Mouse (Mus musculus): Measurements from ENCODE around the gene Crybb1. TPM values are rescaled to one million over a fixed set of nuclear protein-coding genes. Genes with fewer than 3 reads are reported as not detected.

Crybb1 gene
- polyA plus RNA-seq, 1 experiment from 2014 or later, result 0.83 TPM

DNA sequence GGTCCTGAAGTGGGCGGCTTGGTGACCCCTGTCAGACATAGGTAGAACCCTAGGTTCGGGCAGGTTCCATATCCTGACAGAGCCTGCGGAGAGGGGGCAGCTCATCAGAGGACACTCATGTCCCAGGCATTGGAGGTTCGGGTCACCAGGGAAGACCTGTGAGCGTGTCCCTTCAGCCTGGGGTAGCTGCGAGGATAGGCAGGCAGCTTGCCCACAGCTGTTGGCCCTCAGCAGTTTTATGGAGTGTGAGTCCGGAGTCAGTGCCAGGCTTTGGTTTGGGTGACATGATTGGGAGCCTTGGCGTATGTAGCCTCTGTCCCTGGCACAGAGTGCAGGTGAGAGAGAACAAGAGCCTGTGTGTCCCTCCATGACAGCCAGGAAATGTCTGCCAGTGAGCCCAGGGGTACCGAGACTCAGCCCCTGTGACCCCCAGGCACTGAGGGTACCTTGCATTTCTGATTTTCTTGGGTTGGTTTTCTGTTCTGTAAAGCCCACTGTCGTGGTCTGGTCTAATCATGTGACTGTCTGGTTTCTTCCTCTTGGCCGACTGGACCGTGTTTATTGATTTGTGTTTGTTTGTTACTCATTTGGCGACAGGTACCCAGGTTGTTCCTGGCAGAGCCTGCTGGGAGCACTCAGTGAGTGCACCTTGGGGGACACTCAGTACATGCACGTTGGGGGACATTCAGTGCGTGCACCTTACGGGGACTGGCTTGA, 34.4 kb downstream of the Crybb1 start:
- no peaks in the 10 kb centered on the region for H3K9me3 ChIP-seq (ENCODE audit: control insufficient read depth, low read length)
- H3K36me3 ChIP-seq (ENCODE audit: control insufficient read depth, insufficient read depth, low read length), result no peaks in the 10 kb centered on the region
- H3K4me3 ChIP-seq (ENCODE audit: low read length), result no peak overlapping the region
- H3K27ac ChIP-seq (ENCODE audit: low read depth, low read length), result no peak overlapping the region
- H3K27me3 ChIP-seq (ENCODE audit: control insufficient read depth, insufficient read depth, low read length), result no peaks in the 10 kb centered on the region
- H3K4me1 ChIP-seq (ENCODE audit: control insufficient read depth, insufficient read depth, low read length), result peaks cover 40% of the 10 kb centered on the region
- ATAC-seq (ENCODE audit: low FRiP score, low TSS enrichment), result no peak; the same call in 1 of the 2 replicates
- 72% methylated on average over 16 of the region's 16 CpGs for WGBS
- H3K4me2 ChIP-seq (replicated peaks; ENCODE audit: low read depth, low read length), result no peak overlapping the region
- H3K9ac ChIP-seq (ENCODE audit: low read depth, low read length), result no peak overlapping the region

DNA sequence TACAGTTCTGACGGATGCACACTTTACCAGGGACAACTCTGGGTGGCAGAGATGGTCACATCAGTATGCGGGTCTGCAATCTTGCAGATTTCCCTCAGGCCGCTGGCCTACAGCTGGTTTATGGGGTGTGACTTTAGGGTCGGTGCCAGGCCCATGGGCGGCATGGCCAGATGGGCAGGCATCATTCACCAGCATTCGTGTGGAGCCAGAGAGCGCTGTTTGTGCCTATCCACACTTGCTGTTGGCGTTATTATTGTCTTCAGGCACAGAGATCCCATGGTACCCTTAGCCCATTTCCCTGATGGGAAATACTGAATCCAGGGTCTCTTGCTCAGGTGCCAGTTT, 34.9 kb downstream of the Crybb1 start:
- H3K9ac ChIP-seq (ENCODE audit: low read depth, low read length), result no peak overlapping the region
- 71% methylated on average over 8 of the region's 8 CpGs for WGBS
- H3K4me3 ChIP-seq (ENCODE audit: low read length), result no peak overlapping the region
- peaks cover 40% of the 10 kb centered on the region for H3K4me1 ChIP-seq (ENCODE audit: control insufficient read depth, insufficient read depth, low read length)
- no peak for ATAC-seq (ENCODE audit: low FRiP score, low TSS enrichment)
- H3K4me2 ChIP-seq (replicated peaks; ENCODE audit: low read depth, low read length), result no peak overlapping the region
- no peaks in the 10 kb centered on the region for H3K36me3 ChIP-seq (ENCODE audit: control insufficient read depth, insufficient read depth, low read length)
- H3K27me3 ChIP-seq (ENCODE audit: control insufficient read depth, insufficient read depth, low read length), result no peaks in the 10 kb centered on the region
- no peak overlapping the region for H3K27ac ChIP-seq (ENCODE audit: low read depth, low read length)
- no peaks in the 10 kb centered on the region for H3K9me3 ChIP-seq (ENCODE audit: control insufficient read depth, low read length)

DNA sequence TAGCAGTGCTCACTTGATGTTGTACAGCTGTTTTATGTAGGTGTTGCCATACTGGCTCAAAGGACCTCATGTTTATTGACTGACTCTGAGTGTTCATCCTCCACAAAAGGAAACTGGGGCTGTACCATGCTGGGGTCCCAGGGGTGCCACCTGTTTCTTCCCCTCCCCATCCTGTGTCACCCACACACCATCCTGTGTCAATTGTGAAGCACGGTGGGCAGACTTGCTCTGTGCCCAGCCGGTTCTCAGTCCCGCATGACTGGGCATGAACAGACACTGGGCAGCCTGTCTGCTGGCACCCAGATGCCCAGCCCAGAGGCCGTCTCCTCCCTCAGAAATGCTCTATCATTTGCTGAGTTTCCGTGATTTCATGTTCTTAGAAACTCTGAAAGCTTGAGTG, 36.3 kb downstream of the Crybb1 start:
- Histone ChIP-seq H3K27me3 (ENCODE audit: control insufficient read depth, insufficient read depth, low read length) (no peaks in the 10 kb centered on the region), H3K4me2 (replicated peaks; ENCODE audit: low read depth, low read length) (no peak overlapping the region), H3K4me3 (ENCODE audit: low read length) (no peak overlapping the region), H3K9me3 (ENCODE audit: control insufficient read depth, low read length) (no peaks in the 10 kb centered on the region), H3K4me1 (ENCODE audit: control insufficient read depth, insufficient read depth, low read length) (peaks cover 34% of the 10 kb centered on the region), H3K27ac (ENCODE audit: low read depth, low read length) (no peak overlapping the region), H3K9ac (ENCODE audit: low read depth, low read length) (no peak overlapping the region), H3K36me3 (ENCODE audit: control insufficient read depth, insufficient read depth, low read length) (no peaks in the 10 kb centered on the region)
- no peak for ATAC-seq (ENCODE audit: low FRiP score, low TSS enrichment)
- 86% methylated on average over 5 of the region's 5 CpGs for WGBS

DNA sequence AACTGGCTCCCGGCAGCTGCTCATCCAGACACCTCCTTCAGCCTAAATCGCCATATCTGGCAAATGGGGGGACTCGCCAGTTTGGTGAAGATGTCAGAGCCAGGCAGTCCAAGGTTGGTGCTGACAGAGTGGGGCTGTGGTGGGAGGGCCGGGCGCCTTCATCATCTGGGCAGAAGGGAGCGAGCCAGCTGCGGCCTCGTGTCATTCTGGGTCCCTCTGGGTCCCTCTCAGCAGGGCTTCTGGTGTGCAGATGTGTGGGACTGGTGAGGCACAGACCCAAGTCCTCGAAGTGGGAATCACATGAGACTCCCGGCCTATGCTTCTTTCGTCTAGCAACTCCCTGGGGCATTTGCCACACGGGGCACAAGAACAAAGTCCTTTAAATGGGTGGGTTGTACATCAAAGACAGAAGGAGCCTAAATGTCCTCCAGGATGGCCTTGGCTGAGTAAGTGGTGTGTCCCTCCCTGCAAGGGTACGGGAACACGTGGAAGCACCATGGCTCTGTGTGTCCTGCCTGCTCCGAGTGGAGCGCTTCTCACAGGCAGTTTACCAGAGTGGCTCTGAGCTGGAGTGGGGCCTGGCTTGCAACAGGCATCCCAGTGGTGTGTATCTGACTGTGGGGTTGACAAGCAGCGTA, 36.8 kb downstream of the Crybb1 start:
- H3K36me3 ChIP-seq (ENCODE audit: control insufficient read depth, insufficient read depth, low read length), result no peaks in the 10 kb centered on the region
- H3K4me1 ChIP-seq (ENCODE audit: control insufficient read depth, insufficient read depth, low read length), result peaks cover 30% of the 10 kb centered on the region
- H3K27ac ChIP-seq (ENCODE audit: low read depth, low read length), result no peak overlapping the region
- ATAC-seq (ENCODE audit: low FRiP score, low TSS enrichment), result no peak
- no peak overlapping the region for H3K4me3 ChIP-seq (ENCODE audit: low read length)
- H3K4me2 ChIP-seq (replicated peaks; ENCODE audit: low read depth, low read length), result no peak overlapping the region
- WGBS, result 79% methylated on average over 17 of the region's 17 CpGs
- no peaks in the 10 kb centered on the region for H3K9me3 ChIP-seq (ENCODE audit: control insufficient read depth, low read length)
- H3K9ac ChIP-seq (ENCODE audit: low read depth, low read length), result no peak overlapping the region
- no peaks in the 10 kb centered on the region for H3K27me3 ChIP-seq (ENCODE audit: control insufficient read depth, insufficient read depth, low read length)

DNA sequence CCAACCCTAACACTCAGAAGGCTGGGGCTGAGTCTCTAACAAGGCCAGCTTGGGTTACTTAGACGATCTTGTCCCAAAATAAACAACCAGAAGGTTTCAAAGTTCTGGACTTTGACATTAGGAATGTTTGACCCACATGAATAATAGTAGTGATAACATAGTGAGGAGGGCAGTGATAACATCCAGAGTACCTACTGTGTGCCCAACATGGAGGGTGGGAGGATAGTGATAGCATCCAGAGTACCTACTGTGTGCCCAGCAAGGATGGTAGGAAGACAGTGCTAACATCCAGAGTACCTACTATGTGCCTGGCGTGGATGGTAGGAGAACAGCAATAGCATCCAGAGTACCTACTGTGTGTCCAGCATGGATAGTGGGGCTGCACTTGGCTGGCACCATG, 38.2 kb downstream of the Crybb1 start:
- H3K9me3 ChIP-seq (ENCODE audit: control insufficient read depth, low read length), result no peaks in the 10 kb centered on the region
- WGBS, result 53% methylated on average over 2 of the region's 2 CpGs
- H3K27ac ChIP-seq (ENCODE audit: low read depth, low read length), result no peak overlapping the region
- no peak for ATAC-seq (ENCODE audit: low FRiP score, low TSS enrichment)
- H3K4me1 ChIP-seq (ENCODE audit: control insufficient read depth, insufficient read depth, low read length), result peaks cover 23% of the 10 kb centered on the region
- H3K4me3 ChIP-seq (ENCODE audit: low read length), result no peak overlapping the region
- no peak overlapping the region for H3K4me2 ChIP-seq (replicated peaks; ENCODE audit: low read depth, low read length)
- H3K27me3 ChIP-seq (ENCODE audit: control insufficient read depth, insufficient read depth, low read length), result no peaks in the 10 kb centered on the region
- H3K9ac ChIP-seq (ENCODE audit: low read depth, low read length), result no peak overlapping the region
- H3K36me3 ChIP-seq (ENCODE audit: control insufficient read depth, insufficient read depth, low read length), result no peaks in the 10 kb centered on the region

DNA sequence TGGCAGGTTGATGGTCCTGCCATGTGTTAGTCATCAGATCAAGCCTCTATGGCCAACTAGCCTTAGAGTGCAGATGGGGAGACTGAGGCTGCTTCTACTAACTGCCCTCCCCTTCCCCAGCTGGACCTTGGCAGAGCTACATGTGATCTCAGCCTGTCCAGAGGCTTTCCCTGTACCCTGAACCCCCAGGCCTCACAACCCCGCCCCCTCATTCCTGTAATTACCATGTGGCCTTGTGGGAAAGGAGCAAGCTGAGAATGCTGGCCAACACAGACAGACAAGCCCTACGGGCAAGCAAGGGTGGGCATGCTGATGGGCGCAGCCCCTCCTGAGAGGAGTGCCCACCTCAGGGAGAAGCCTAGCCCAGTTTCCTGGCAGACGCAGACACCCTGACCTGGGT, 39.1 kb downstream of the Crybb1 start:
- H3K4me2 ChIP-seq (replicated peaks; ENCODE audit: low read depth, low read length), result no peak overlapping the region
- H3K4me3 ChIP-seq (ENCODE audit: low read length), result no peak overlapping the region
- H3K9ac ChIP-seq (ENCODE audit: low read depth, low read length), result no peak overlapping the region
- H3K9me3 ChIP-seq (ENCODE audit: control insufficient read depth, low read length), result no peaks in the 10 kb centered on the region
- H3K4me1 ChIP-seq (ENCODE audit: control insufficient read depth, insufficient read depth, low read length), result peaks cover 20% of the 10 kb centered on the region; the same call in 1 of the 2 replicates
- no peak overlapping the region for H3K27ac ChIP-seq (ENCODE audit: low read depth, low read length)
- H3K27me3 ChIP-seq (ENCODE audit: control insufficient read depth, insufficient read depth, low read length), result no peaks in the 10 kb centered on the region
- ATAC-seq (ENCODE audit: low FRiP score, low TSS enrichment), result no peak
- no peaks in the 10 kb centered on the region; the same call in 1 of the 2 replicates for H3K36me3 ChIP-seq (ENCODE audit: control insufficient read depth, insufficient read depth, low read length)
- 69% methylated on average over 4 of the region's 4 CpGs for WGBS

DNA sequence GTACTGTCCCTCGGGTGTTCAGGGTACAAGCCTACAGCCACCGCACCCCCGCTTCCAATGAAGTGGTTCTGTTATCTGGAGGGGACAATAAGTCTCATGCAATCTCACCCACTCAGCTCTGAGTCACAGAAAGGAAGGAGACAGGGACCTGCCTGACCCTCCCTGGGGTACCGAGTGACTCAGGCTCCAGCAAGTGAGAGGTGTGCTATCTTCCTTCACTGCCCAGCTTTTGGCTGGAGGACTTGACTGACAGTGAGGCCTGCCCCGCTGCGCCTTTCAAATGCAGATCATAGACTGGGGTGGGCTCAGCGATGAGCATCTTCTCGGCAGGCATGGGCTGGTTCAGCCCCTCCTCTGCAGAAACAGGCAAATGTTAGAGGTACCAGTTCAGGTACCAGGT, 39.5 kb downstream of the Crybb1 start:
- ATAC-seq (ENCODE audit: low FRiP score, low TSS enrichment), result no peak
- Histone ChIP-seq H3K4me2 (replicated peaks; ENCODE audit: low read depth, low read length) (no peak overlapping the region), H3K4me3 (ENCODE audit: low read length) (no peak overlapping the region), H3K4me1 (ENCODE audit: control insufficient read depth, insufficient read depth, low read length) (peaks cover 18% of the 10 kb centered on the region; the same call in 1 of the 2 replicates), H3K36me3 (ENCODE audit: control insufficient read depth, insufficient read depth, low read length) (no peaks in the 10 kb centered on the region; the same call in 1 of the 2 replicates), H3K9me3 (ENCODE audit: control insufficient read depth, low read length) (no peaks in the 10 kb centered on the region), H3K27me3 (ENCODE audit: control insufficient read depth, insufficient read depth, low read length) (no peaks in the 10 kb centered on the region), H3K9ac (ENCODE audit: low read depth, low read length) (no peak overlapping the region), H3K27ac (ENCODE audit: low read depth, low read length) (no peak overlapping the region)
- 57% methylated on average over 8 of the region's 8 CpGs for WGBS

DNA sequence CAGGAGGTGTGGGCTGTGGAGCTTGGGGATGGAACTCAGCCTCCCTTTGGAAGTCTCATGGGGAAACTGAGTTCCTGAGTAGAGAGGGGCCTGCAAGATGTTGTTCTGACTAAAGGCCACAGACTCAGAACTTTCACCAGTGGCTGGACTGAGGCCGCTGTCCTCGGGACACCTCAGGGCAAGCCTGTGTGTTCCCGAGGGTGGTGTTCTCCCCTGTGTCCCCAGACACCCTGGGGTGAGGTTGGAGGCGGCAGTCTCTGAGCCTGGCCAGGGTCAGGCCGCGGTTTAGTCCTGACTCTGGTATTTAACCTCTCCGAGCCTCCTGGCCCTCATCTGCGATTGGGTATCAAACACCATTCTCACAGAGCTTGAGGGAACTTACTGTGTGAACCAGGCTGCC, 39.9 kb downstream of the Crybb1 start:
- Histone ChIP-seq H3K4me3 (ENCODE audit: low read length) (no peak overlapping the region), H3K4me2 (replicated peaks; ENCODE audit: low read depth, low read length) (no peak overlapping the region), H3K9me3 (ENCODE audit: control insufficient read depth, low read length) (no peaks in the 10 kb centered on the region), H3K9ac (ENCODE audit: low read depth, low read length) (no peak overlapping the region), H3K27ac (ENCODE audit: low read depth, low read length) (no peak overlapping the region), H3K36me3 (ENCODE audit: control insufficient read depth, insufficient read depth, low read length) (no peaks in the 10 kb centered on the region; the same call in 1 of the 2 replicates), H3K4me1 (ENCODE audit: control insufficient read depth, insufficient read depth, low read length) (peaks cover 18% of the 10 kb centered on the region; the same call in 1 of the 2 replicates), H3K27me3 (ENCODE audit: control insufficient read depth, insufficient read depth, low read length) (no peaks in the 10 kb centered on the region)
- ATAC-seq (ENCODE audit: low FRiP score, low TSS enrichment), result no peak
- 68% methylated on average over 8 of the region's 8 CpGs for WGBS

DNA sequence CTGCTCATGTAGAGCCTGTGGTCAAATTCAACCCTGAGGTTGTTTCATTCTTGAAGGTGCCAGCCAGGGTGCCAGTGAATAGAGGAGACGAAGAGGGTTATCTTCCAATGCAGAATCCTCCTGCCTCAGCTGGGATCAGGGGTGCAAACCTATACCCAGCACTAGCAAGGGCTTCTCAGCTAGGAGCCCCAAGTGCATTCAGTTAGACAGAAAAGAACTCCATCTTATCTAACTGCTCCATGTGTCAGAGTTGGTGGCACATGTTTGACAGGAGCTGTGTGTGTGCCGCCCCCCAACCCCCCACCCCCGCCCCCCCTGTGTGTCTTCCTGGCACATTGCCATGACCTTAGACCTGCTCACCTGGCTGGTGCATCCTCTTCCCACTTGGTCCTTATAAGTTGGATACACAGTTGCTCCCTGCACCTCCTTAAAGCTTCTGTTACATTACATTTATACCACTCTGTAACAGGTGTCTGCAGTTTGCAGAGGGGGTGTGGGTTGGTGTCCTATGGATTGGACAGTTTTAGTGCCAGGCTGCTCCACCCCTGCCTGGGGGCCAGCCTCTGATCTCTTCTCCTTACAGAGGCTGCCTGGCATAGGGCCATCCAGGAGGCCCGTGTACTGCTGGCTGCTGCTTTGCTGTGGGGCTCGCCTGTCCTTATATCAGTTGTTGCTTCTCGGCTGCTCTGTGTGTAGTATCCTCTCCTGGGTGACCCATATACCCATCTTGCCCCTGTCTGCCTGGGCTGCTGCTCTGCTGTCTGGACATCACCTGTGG, 41.0 kb downstream of the Crybb1 start:
- H3K9me3 ChIP-seq (ENCODE audit: control insufficient read depth, low read length), result no peaks in the 10 kb centered on the region
- no peak overlapping the region for H3K4me3 ChIP-seq (ENCODE audit: low read length)
- H3K9ac ChIP-seq (ENCODE audit: low read depth, low read length), result no peak overlapping the region
- H3K27me3 ChIP-seq (ENCODE audit: control insufficient read depth, insufficient read depth, low read length), result no peaks in the 10 kb centered on the region
- H3K4me1 ChIP-seq (ENCODE audit: control insufficient read depth, insufficient read depth, low read length), result peaks cover 15% of the 10 kb centered on the region; the same call in 1 of the 2 replicates
- no peaks in the 10 kb centered on the region; the same call in 1 of the 2 replicates for H3K36me3 ChIP-seq (ENCODE audit: control insufficient read depth, insufficient read depth, low read length)
- no peak overlapping the region for H3K4me2 ChIP-seq (replicated peaks; ENCODE audit: low read depth, low read length)
- WGBS, result 85% methylated on average over 5 of the region's 6 CpGs
- peak overlapping the region; percentile 27; the same call in 1 of the 2 replicates for H3K27ac ChIP-seq (ENCODE audit: low read depth, low read length)
- ATAC-seq (ENCODE audit: low FRiP score, low TSS enrichment), result no peak
